Mouse (Mus musculus): Measurements from ENCODE around the gene Top3a.

- TF ChIP-seq CTCF (IDR thresholded peaks at IDR 0.05; ENCODE audit: low read depth) (peak; percentile 31), EP300 (IDR thresholded peaks at IDR 0.05; ENCODE audit: low read depth) (no peak)
Measured at GRCm38 (mm10) chr11:60696165-60696564, 81.0 kb downstream of the Top3a start.
